Mouse (Mus musculus) T-helper 2 cell (primary cell): ENCODE data around the gene Pigc.

Source experiments
- in situ Hi-C: fragments of 300-600 bp; cut with MboI, MseI; formaldehyde crosslinking; loops from one replicate; pipeline ENCODE4 v1.15.1; 2025; ENCODE audit warnings: high pct_unique_total_duplicates

The Pigc gene

GRCm38 (mm10) chr1:161976255-161977182, 7.5 kb downstream of the Pigc start:
- in situ Hi-C loops = no loop called here

GRCm38 (mm10) chr1:161977331-161977730, 8.3 kb downstream of the Pigc start:
- in situ Hi-C loops = no loop called here

- in situ Hi-C loops = no loop called here
These were observed 9.3 kb downstream of the Pigc start for GRCm38 (mm10) chr1:161978173-161978700.

GRCm38 (mm10) chr1:161979536-161979935, 10.6 kb downstream of the Pigc start, which contains the start of gene 4930558K02Rik:
TSS of gene 4930558K02Rik (minus strand) at chr1:161979636.
- in situ Hi-C loops = no loop called here

- in situ Hi-C loops = no loop called here
These were observed 11.1 kb downstream of the Pigc start for GRCm38 (mm10) chr1:161980046-161980445.

GRCm38 (mm10) chr1:161980626-161981298, 11.8 kb downstream of the Pigc start:
- in situ Hi-C loops = no loop called here

GRCm38 (mm10) chr1:161983451-161983850, 14.5 kb downstream of the Pigc start:
- in situ Hi-C loops = no loop called here

GRCm38 (mm10) chr1:161983979-161984566, 15.1 kb downstream of the Pigc start:
- in situ Hi-C loops = no loop called here

GRCm38 (mm10) chr1:161990684-161991578, 21.9 kb downstream of the Pigc start:
- in situ Hi-C loops = no loop called here

GRCm38 (mm10) chr1:161991846-161992245, 22.9 kb downstream of the Pigc start:
- in situ Hi-C loops = no loop called here

GRCm38 (mm10) chr1:161992389-161992788, 23.4 kb downstream of the Pigc start:
- in situ Hi-C loops = no loop called here

- in situ Hi-C loops = no loop called here
These were observed 29.8 kb downstream of the Pigc start for GRCm38 (mm10) chr1:161998781-161999180.

- in situ Hi-C loops = no loop called here
These were observed 30.4 kb downstream of the Pigc start for GRCm38 (mm10) chr1:161999338-161999737.

- in situ Hi-C loops = loop anchor here (5.0 kb wide), 2 partner anchors 312 to 637 kb away; partner anchors contain the start of gene Myoc
These were observed 30.9 kb downstream of the Pigc start for GRCm38 (mm10) chr1:161999882-162000371.

GRCm38 (mm10) chr1:162001328-162001727, 32.3 kb downstream of the Pigc start:
- in situ Hi-C loops = loop anchor here (5.0 kb wide), 2 partner anchors 311 to 636 kb away; partner anchors contain the start of gene Myoc

- in situ Hi-C loops = loop anchor here (5.0 kb wide), 2 partner anchors 308 to 633 kb away; partner anchors contain the start of gene Myoc
These were observed 34.9 kb downstream of the Pigc start for GRCm38 (mm10) chr1:162003729-162004517.

- in situ Hi-C loops = loop anchor here (5.0 kb wide), 2 partner anchors 308 to 633 kb away; partner anchors contain the start of gene Myoc
These were observed 35.5 kb downstream of the Pigc start for GRCm38 (mm10) chr1:162004518-162004780.

- in situ Hi-C loops = loop anchor here (5.0 kb wide), 2 partner anchors 307 to 632 kb away; partner anchors contain the start of gene Myoc
These were observed 36.1 kb downstream of the Pigc start for GRCm38 (mm10) chr1:162004821-162005770.

GRCm38 (mm10) chr1:162006109-162006508, 37.1 kb downstream of the Pigc start:
- in situ Hi-C loops = no loop called here
